Mouse (Mus musculus) G1E (cell line): Measurements from ENCODE around the gene Mptx2.

ENCODE experiments used
- CTCF ChIP-seq: IDR thresholded peaks from 2 replicates; pipeline ENCODE4 v1.5.1; 2012; ENCODE audit warnings: low read depth, low read length, inconsistent platforms, mixed read lengths
- TAL1 ChIP-seq: conservative IDR thresholded peaks from 2 replicates; pipeline ENCODE4 v1.6.1; 2012; ENCODE audit warnings: low read depth, low read length, inconsistent platforms, mixed read lengths

- TF ChIP-seq CTCF (no peak), TAL1 (no peak)
Observed at GRCm38 (mm10) chr1:173249888-173250287, 27.7 kb downstream of the Mptx2 start.
